Mouse (Mus musculus): ENCODE data around the gene Kif14. TPM values are rescaled to one million over a fixed set of nuclear protein-coding genes. Genes with fewer than 3 reads are reported as not detected.
"Not testable (repeated sequence)": the region's sequence is repeated elsewhere in the genome, so short reads cannot be mapped to it uniquely, and the experiment has no call there.

The Kif14 gene
- polyA plus RNA-seq, 1 experiment from 2014 or later = 0.68 TPM

- Histone ChIP-seq H3K27ac (replicated peaks) (no peak overlapping the region), H3K9me3 (no peaks in the 10 kb centered on the region), H3K36me3 (no peaks in the 10 kb centered on the region), H3K4me2 (no peak overlapping the region), H3K27me3 (no peaks in the 10 kb centered on the region), H3K4me3 (no peak overlapping the region), H3K4me1 (replicated peaks) (no peaks in the 10 kb centered on the region), H3K9ac (no peak overlapping the region)
- ATAC-seq (ENCODE audit: low read depth) = no peak
- 45% methylated on average over 9 of the region's 9 CpGs for WGBS
These were observed 74.3 kb downstream of the Kif14 start for GRCm38 (mm10) chr1:136540407-136540895.

GRCm38 (mm10) chr1:136541618-136542376 is 75.7 kb downstream of the Kif14 start:
- H3K4me3 ChIP-seq = no peak overlapping the region
- H3K27ac ChIP-seq (replicated peaks) = no peak overlapping the region
- H3K36me3 ChIP-seq = no peaks in the 10 kb centered on the region
- H3K9ac ChIP-seq = no peak overlapping the region
- 81% methylated on average over 12 of the region's 12 CpGs for WGBS
- ATAC-seq (ENCODE audit: low read depth) = no peak
- H3K4me1 ChIP-seq (replicated peaks) = no peaks in the 10 kb centered on the region
- no peaks in the 10 kb centered on the region for H3K27me3 ChIP-seq
- H3K9me3 ChIP-seq = no peaks in the 10 kb centered on the region
- no peak overlapping the region for H3K4me2 ChIP-seq

GRCm38 (mm10) chr1:136543920-136544319 is 77.8 kb downstream of the Kif14 start:
- WGBS = 61% methylated on average over 7 of the region's 7 CpGs
- H3K27ac ChIP-seq (replicated peaks) = no peak overlapping the region
- no peak overlapping the region for H3K4me2 ChIP-seq
- H3K36me3 ChIP-seq = no peaks in the 10 kb centered on the region
- H3K27me3 ChIP-seq = no peaks in the 10 kb centered on the region
- no peak for ATAC-seq (ENCODE audit: low read depth)
- no peak overlapping the region for H3K9ac ChIP-seq
- H3K4me3 ChIP-seq = no peak overlapping the region
- H3K4me1 ChIP-seq (replicated peaks) = no peaks in the 10 kb centered on the region
- H3K9me3 ChIP-seq = no peaks in the 10 kb centered on the region

- no peak for ATAC-seq (ENCODE audit: low read depth)
These were observed 80.9 kb downstream of the Kif14 start for GRCm38 (mm10) chr1:136547068-136547467.

GRCm38 (mm10) chr1:136550285-136550684 is 84.1 kb downstream of the Kif14 start:
- WGBS = 93% methylated on average over 6 of the region's 6 CpGs
- H3K4me2 ChIP-seq = no peak overlapping the region
- H3K4me1 ChIP-seq (replicated peaks) = no peaks in the 10 kb centered on the region
- no peak overlapping the region for H3K4me3 ChIP-seq
- H3K9ac ChIP-seq = no peak overlapping the region
- no peaks in the 10 kb centered on the region for H3K9me3 ChIP-seq
- H3K27me3 ChIP-seq = no peaks in the 10 kb centered on the region
- ATAC-seq (ENCODE audit: low read depth) = no peak
- H3K36me3 ChIP-seq = no peaks in the 10 kb centered on the region
- H3K27ac ChIP-seq (replicated peaks) = no peak overlapping the region

More at GRCm38 (mm10) chr1:136547068-136547467, 80.9 kb downstream of the Kif14 start:
- no peak overlapping the region for H3K4me3 ChIP-seq
- H3K9ac ChIP-seq = no peak overlapping the region
- H3K27ac ChIP-seq (replicated peaks) = no peak overlapping the region
- no peaks in the 10 kb centered on the region for H3K4me1 ChIP-seq (replicated peaks)
- no peaks in the 10 kb centered on the region for H3K36me3 ChIP-seq
- no peak overlapping the region for H3K4me2 ChIP-seq
- H3K9me3 ChIP-seq = no peaks in the 10 kb centered on the region
- H3K27me3 ChIP-seq = no peaks in the 10 kb centered on the region
- 90% methylated on average over 2 of the region's 2 CpGs for WGBS

- no peaks in the 10 kb centered on the region for H3K36me3 ChIP-seq
- H3K4me3 ChIP-seq = no peak overlapping the region
- H3K4me1 ChIP-seq (replicated peaks) = 0 out of 2 replicates have a peak, but pooled peaks cover 5% of the 10 kb centered on the region
- peak; percentile 44 for ATAC-seq (ENCODE audit: low read depth)
- H3K27me3 ChIP-seq = no peaks in the 10 kb centered on the region
- H3K27ac ChIP-seq (replicated peaks) = no peak overlapping the region
- no peak overlapping the region for H3K9ac ChIP-seq
- 29% methylated on average over 16 of the region's 16 CpGs for WGBS
- H3K4me2 ChIP-seq = no peak overlapping the region
- no peaks in the 10 kb centered on the region for H3K9me3 ChIP-seq
These were observed 84.9 kb downstream of the Kif14 start for GRCm38 (mm10) chr1:136550851-136551540.

GRCm38 (mm10) chr1:136554686-136555085 is 88.5 kb downstream of the Kif14 start:
- Histone ChIP-seq H3K27me3 (no peaks in the 10 kb centered on the region), H3K4me3 (no peak overlapping the region), H3K4me2 (no peak overlapping the region), H3K27ac (replicated peaks) (no peak overlapping the region), H3K9me3 (no peaks in the 10 kb centered on the region), H3K36me3 (no peaks in the 10 kb centered on the region), H3K4me1 (replicated peaks) (0 out of 2 replicates have a peak, but pooled peaks cover 8% of the 10 kb centered on the region), H3K9ac (no peak overlapping the region)
- ATAC-seq (ENCODE audit: low read depth) = no peak
- WGBS = 81% methylated on average over 3 of the region's 3 CpGs

GRCm38 (mm10) chr1:136555892-136556291 is 89.7 kb downstream of the Kif14 start:
- Histone ChIP-seq H3K27me3 (no peaks in the 10 kb centered on the region), H3K9me3 (no peaks in the 10 kb centered on the region), H3K4me1 (replicated peaks) (0 out of 2 replicates have a peak, but pooled peaks cover 8% of the 10 kb centered on the region), H3K27ac (replicated peaks) (no peak overlapping the region), H3K36me3 (no peaks in the 10 kb centered on the region), H3K4me3 (no peak overlapping the region), H3K4me2 (no peak overlapping the region), H3K9ac (no peak overlapping the region)
- no peak for ATAC-seq (ENCODE audit: low read depth)
- WGBS = 35% methylated on average over 7 of the region's 7 CpGs

GRCm38 (mm10) chr1:136556643-136557042 is 90.5 kb downstream of the Kif14 start:
- not testable (repeated sequence) for H3K36me3 ChIP-seq; H3K9me3 ChIP-seq; H3K27me3 ChIP-seq; H3K4me2 ChIP-seq; H3K4me1 ChIP-seq (replicated peaks); H3K27ac ChIP-seq (replicated peaks); ATAC-seq (ENCODE audit: low read depth); H3K9ac ChIP-seq; H3K4me3 ChIP-seq
- WGBS = 92% methylated on average over 2 of the region's 2 CpGs

- H3K27ac ChIP-seq (replicated peaks) = no peak overlapping the region
- H3K36me3 ChIP-seq = no peaks in the 10 kb centered on the region
- H3K27me3 ChIP-seq = no peaks in the 10 kb centered on the region
- H3K4me3 ChIP-seq = no peak overlapping the region
- no peak overlapping the region for H3K4me2 ChIP-seq
- WGBS = 90% methylated on average over 12 of the region's 12 CpGs
- H3K9ac ChIP-seq = no peak overlapping the region
- peaks cover 15% of the 10 kb centered on the region; the same call in 1 of the 2 replicates for H3K4me1 ChIP-seq (replicated peaks)
- no peak for ATAC-seq (ENCODE audit: low read depth)
- no peaks in the 10 kb centered on the region for H3K9me3 ChIP-seq
These were observed 91.3 kb downstream of the Kif14 start for GRCm38 (mm10) chr1:136557436-136557835.

- H3K4me3 ChIP-seq = no peak overlapping the region
- H3K9ac ChIP-seq = no peak overlapping the region
- no peak overlapping the region for H3K4me2 ChIP-seq
- no peaks in the 10 kb centered on the region for H3K36me3 ChIP-seq
- H3K4me1 ChIP-seq (replicated peaks) = peaks cover 16% of the 10 kb centered on the region; the same call in 1 of the 2 replicates
- H3K9me3 ChIP-seq = no peaks in the 10 kb centered on the region
- no peak for ATAC-seq (ENCODE audit: low read depth)
- WGBS = 74% methylated on average over 5 of the region's 5 CpGs
- H3K27me3 ChIP-seq = no peaks in the 10 kb centered on the region
- no peak overlapping the region for H3K27ac ChIP-seq (replicated peaks)
These were observed 92.6 kb downstream of the Kif14 start for GRCm38 (mm10) chr1:136558762-136559161.

- H3K4me2 ChIP-seq = no peak overlapping the region
- no peak overlapping the region for H3K9ac ChIP-seq
- WGBS = 66% methylated on average over 5 of the region's 5 CpGs
- no peak for ATAC-seq (ENCODE audit: low read depth)
- H3K9me3 ChIP-seq = no peaks in the 10 kb centered on the region
- no peak overlapping the region for H3K4me3 ChIP-seq
- no peaks in the 10 kb centered on the region; the same call in 1 of the 2 replicates for H3K27me3 ChIP-seq
- peaks cover 16% of the 10 kb centered on the region; the same call in 1 of the 2 replicates for H3K4me1 ChIP-seq (replicated peaks)
- no peaks in the 10 kb centered on the region for H3K36me3 ChIP-seq
- no peak overlapping the region for H3K27ac ChIP-seq (replicated peaks)
These were observed 93.1 kb downstream of the Kif14 start for GRCm38 (mm10) chr1:136559284-136559683.
